Comparison of ENCODE assay signal across 8 mouse cellular contexts in genomic region chr7:19589917-19590316, GRCm38 (mm10). TPM values are rescaled to one million over a fixed set of nuclear protein-coding genes. Genes with fewer than 3 reads are reported as not detected.
DNase-seq lines count a peak whose midpoint lies in the region; ATAC-seq and TF ChIP-seq lines count a peak whose summit lies in the region.

No protein-coding gene starts in this region.

- POLR2A ChIA-PET in Patski (lab: Charles Lee): interaction anchor here (0.7 to 1.1 kb wide), 2 partner anchors 10 to 41 kb away, joined by 3 read pairs; no protein-coding TSS in a partner anchor

- H3K4me2 ChIP-seq in forebrain, embryonic 15.5 days (replicated peaks): no peak overlapping the region
- no peak overlapping the region for H3K4me2 ChIP-seq in hindbrain, embryonic 14.5 days (replicated peaks)

- peaks cover 85% of the 10 kb centered on the region for H3K36me3 ChIP-seq in forebrain, embryonic 15.5 days
- H3K36me3 ChIP-seq in hindbrain, embryonic 14.5 days (replicated peaks; ENCODE audit: control insufficient read depth, insufficient read depth): peaks cover 98% of the 10 kb centered on the region

- peak; percentile 31 for DNase-seq in Patski (ENCODE audit: low read depth, low spot score)
- peak; percentile 82 for DNase-seq in cerebellum, adult 11 months
- DNase-seq in hindbrain, embryonic 14.5 days (ENCODE audit: low spot score): peak; percentile 81
- DNase-seq in layer of hippocampus, postnatal 10 days (ENCODE audit: low spot score in 2 of 2): peak; percentile 74 to 80
- DNase-seq in lung, postnatal 10 days: peak; percentile 89
- peak; percentile 82 for DNase-seq in right cerebral cortex, adult 18-20 months
- peak; percentile 71 for DNase-seq in urinary bladder, postnatal 25 days (ENCODE audit: low spot score)

- no peak overlapping the region for H3K4me3 ChIP-seq in forebrain, embryonic 15.5 days
- H3K4me3 ChIP-seq in hindbrain, embryonic 14.5 days (replicated peaks; ENCODE audit: low read length): no peak overlapping the region

- WGBS in forebrain, embryonic 15.5 days: 58% methylated on average over 3 of the region's 3 CpGs
- 63% methylated on average over 3 of the region's 3 CpGs for WGBS in hindbrain, embryonic 14.5 days

- in situ Hi-C loops in Patski (cut with MboI; ENCODE audit: low pct_unique_long_range_greater_than_20kb): no loop called here

- CTCF ChIA-PET in Patski (lab: Charles Lee): interaction anchor here (0.6 to 2.9 kb wide), 25 partner anchors 10 to 185 kb away, joined by 3 to 33 read pairs (median 5); partner anchors contain the start of genes Ckm and Clasrp

- no peak for TF ChIP-seq CTCF in Patski (IDR thresholded peaks at IDR 0.05)

- H3K9ac ChIP-seq in forebrain, embryonic 15.5 days (replicated peaks): no peak overlapping the region
- no peak overlapping the region for H3K9ac ChIP-seq in hindbrain, embryonic 14.5 days

- H3K4me1 ChIP-seq in forebrain, embryonic 15.5 days: no peaks in the 10 kb centered on the region
- no peaks in the 10 kb centered on the region for H3K4me1 ChIP-seq in hindbrain, embryonic 14.5 days (replicated peaks; ENCODE audit: control insufficient read depth, insufficient read depth, low read length)

- no peaks in the 10 kb centered on the region for H3K9me3 ChIP-seq in forebrain, embryonic 15.5 days
- H3K9me3 ChIP-seq in hindbrain, embryonic 14.5 days (ENCODE audit: control insufficient read depth, low read length): no peaks in the 10 kb centered on the region

- ATAC-seq in Patski: peak; percentile 56
- peak; percentile 27; the same call in 1 of the 2 replicates for ATAC-seq in forebrain, embryonic 15.5 days (replicated peaks)
- peak; percentile 31; the same call in 1 of the 2 replicates for ATAC-seq in hindbrain, embryonic 14.5 days (ENCODE audit: low FRiP score)

- no peak overlapping the region for H3K27ac ChIP-seq in forebrain, embryonic 15.5 days (replicated peaks)
- H3K27ac ChIP-seq in hindbrain, embryonic 14.5 days: no peak overlapping the region

- H3K27me3 ChIP-seq in Patski: no peaks in the 10 kb centered on the region
- no peaks in the 10 kb centered on the region for H3K27me3 ChIP-seq in forebrain, embryonic 15.5 days
- H3K27me3 ChIP-seq in hindbrain, embryonic 14.5 days (ENCODE audit: control insufficient read depth, insufficient read depth, low read length): no peaks in the 10 kb centered on the region

RNA-seq across cellular contexts. Expression of gene Gemin7, which starts 12.5 kb away (rescaled TPM):
- polyA plus RNA-seq in Patski (2021): 89.6 TPM
- polyA plus RNA-seq in forebrain, embryonic 15.5 days (2015; fragmentation: Nextera tagmentation; extraction: Ambion mirVana): 124 and 127 TPM in 2 replicates
- polyA plus RNA-seq in hindbrain, embryonic 14.5 days (2014; fragmentation: Nextera tagmentation; extraction: Ambion mirVana): 141 and 157 TPM in 2 replicates
- 10 to 100 TPM; 41.3 to 42.5 TPM for total RNA-seq in layer of hippocampus, postnatal 10 days (2021)

RNA-seq across cellular contexts. Expression of gene Zfp296, which starts 12.8 kb away (rescaled TPM):
- 0.23 TPM for polyA plus RNA-seq in Patski (2021)
- 0.19 and 0.57 TPM in 2 replicates for polyA plus RNA-seq in forebrain, embryonic 15.5 days (2015; fragmentation: Nextera tagmentation; extraction: Ambion mirVana)
- 0.13 and 0.16 TPM in 2 replicates for polyA plus RNA-seq in hindbrain, embryonic 14.5 days (2014; fragmentation: Nextera tagmentation; extraction: Ambion mirVana)
- not detected for total RNA-seq in layer of hippocampus, postnatal 10 days (2021)

RNA-seq across cellular contexts. Expression of gene Clasrp, which starts 14.4 kb away (rescaled TPM):
- polyA plus RNA-seq in Patski (2021): 50.7 TPM
- 61.3 and 64.9 TPM in 2 replicates for polyA plus RNA-seq in forebrain, embryonic 15.5 days (2015; fragmentation: Nextera tagmentation; extraction: Ambion mirVana)
- 41.6 and 47.6 TPM in 2 replicates for polyA plus RNA-seq in hindbrain, embryonic 14.5 days (2014; fragmentation: Nextera tagmentation; extraction: Ambion mirVana)
- total RNA-seq in layer of hippocampus, postnatal 10 days (2021): 10 to 100 TPM; 86.8 to 98.8 TPM

RNA-seq across cellular contexts. Expression of gene Ppp1r37, which starts 27.0 kb away (rescaled TPM):
- polyA plus RNA-seq in Patski (2021): 65.5 TPM
- polyA plus RNA-seq in forebrain, embryonic 15.5 days (2015; fragmentation: Nextera tagmentation; extraction: Ambion mirVana): 37.8 and 40.5 TPM in 2 replicates
- polyA plus RNA-seq in hindbrain, embryonic 14.5 days (2014; fragmentation: Nextera tagmentation; extraction: Ambion mirVana): 12.7 and 12.9 TPM in 2 replicates
- 10 to 100 TPM; 82.0 to 83.6 TPM for total RNA-seq in layer of hippocampus, postnatal 10 days (2021)

RNA-seq across cellular contexts. Expression of gene Relb, which starts 39.3 kb away (rescaled TPM):
- polyA plus RNA-seq in Patski (2021): 24.5 TPM
- polyA plus RNA-seq in forebrain, embryonic 15.5 days (2015; fragmentation: Nextera tagmentation; extraction: Ambion mirVana): 2.6 and 2.7 TPM in 2 replicates
- 5.4 and 7.9 TPM in 2 replicates for polyA plus RNA-seq in hindbrain, embryonic 14.5 days (2014; fragmentation: Nextera tagmentation; extraction: Ambion mirVana)
- total RNA-seq in layer of hippocampus, postnatal 10 days (2021): 10 to 100 TPM in 1 of 2 experiments, 1 to 10 TPM in 1; 9.2 to 10.8 TPM

Comparison
In these comparisons a context has a peak if more than half of its experiments do, and no peak if none do; other contexts are left out.
1. DNase-seq: peak in every context shown above with its lines; median percentile 89 in lung, postnatal 10 days; 82 in cerebellum, adult 11 months; 82 in right cerebral cortex, adult 18-20 months; 81 in hindbrain, embryonic 14.5 days; 77 in layer of hippocampus, postnatal 10 days; 71 in urinary bladder, postnatal 25 days; 31 in Patski.